Comparison of ENCODE assay signal across 7 mouse cellular contexts in the genomic region with DNA sequence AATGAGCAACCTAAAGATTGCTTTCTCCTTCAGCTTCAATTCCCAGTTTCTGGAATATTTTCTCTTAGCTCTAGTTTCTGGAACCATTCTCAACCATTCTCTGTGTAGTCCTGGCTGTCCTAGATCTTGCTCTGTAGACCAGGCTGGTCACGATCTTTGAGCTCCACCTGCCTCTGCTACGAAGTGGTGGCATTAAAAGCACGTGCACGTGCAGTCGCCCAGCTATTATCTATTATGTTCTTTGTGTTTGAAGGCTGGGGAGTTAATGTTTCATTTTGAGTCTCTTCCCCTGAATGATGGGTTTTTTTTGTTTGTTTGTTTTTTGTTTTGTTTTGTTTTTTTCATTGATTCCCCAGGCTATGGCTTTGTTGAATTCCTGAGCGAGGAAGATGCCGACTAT. TPM values are rescaled to one million over a fixed set of nuclear protein-coding genes. Genes with fewer than 3 reads are reported as not detected.
A peak's percentile ranks its signal among the peaks of the same experiment; 100 is the strongest.
DNase-seq lines count a peak whose midpoint lies in the region; ATAC-seq and TF ChIP-seq lines count a peak whose summit lies in the region.

No protein-coding gene starts in this region.

- 30% methylated on average over 7 of the region's 7 CpGs for WGBS in lung, postnatal 0 days
- WGBS in forebrain, embryonic 10.5 days: 43% methylated on average over 7 of the region's 7 CpGs
- WGBS in limb, embryonic 13.5 days: 30% methylated on average over 7 of the region's 7 CpGs
- WGBS in stomach, embryonic 15.5 days: 33% methylated on average over 7 of the region's 7 CpGs

- no peak for TF ChIP-seq EP300 in lung, postnatal 0 days (IDR thresholded peaks at IDR 0.05)

- peaks cover 19% of the 10 kb centered on the region; the same call in 1 of the 2 replicates for H3K4me1 ChIP-seq in lung, postnatal 0 days (ENCODE audit: insufficient read depth, low read depth, low read length)
- peaks cover 46% of the 10 kb centered on the region for H3K4me1 ChIP-seq in forebrain, embryonic 10.5 days
- H3K4me1 ChIP-seq in limb, embryonic 13.5 days: peaks cover 35% of the 10 kb centered on the region
- peaks cover 20% of the 10 kb centered on the region for H3K4me1 ChIP-seq in stomach, embryonic 15.5 days

- no peak overlapping the region for H3K27ac ChIP-seq in lung, postnatal 0 days (ENCODE audit: low read length)
- H3K27ac ChIP-seq in forebrain, embryonic 10.5 days: peak overlapping the region; percentile 95
- no peak overlapping the region; the same call in 1 of the 2 replicates for H3K27ac ChIP-seq in limb, embryonic 13.5 days
- H3K27ac ChIP-seq in stomach, embryonic 15.5 days: no peak overlapping the region

- no peak for DNase-seq in lung, postnatal 0 days (ENCODE audit: low spot score)
- DNase-seq in lung, adult 18-20 months: no peak
- no peak for DNase-seq in forebrain, embryonic 10.5 days (ENCODE audit: extremely low spot score, low spot score)
- DNase-seq in cerebellum, adult 18-20 months: no peak
- no peak for DNase-seq in gastrocnemius, postnatal 25 days

- no peak for ATAC-seq in lung, postnatal 0 days
- no peak for ATAC-seq in limb, embryonic 13.5 days (ENCODE audit: low FRiP score, low read depth)
- no peak for ATAC-seq in stomach, embryonic 15.5 days (ENCODE audit: insufficient read depth, low FRiP score, low read depth)

- H3K36me3 ChIP-seq in lung, postnatal 0 days (ENCODE audit: insufficient read depth, low read length): peaks cover 19% of the 10 kb centered on the region; the same call in 1 of the 2 replicates
- H3K36me3 ChIP-seq in forebrain, embryonic 10.5 days (replicated peaks): peaks cover 65% of the 10 kb centered on the region
- H3K36me3 ChIP-seq in limb, embryonic 13.5 days: peaks cover 63% of the 10 kb centered on the region
- peaks cover 13% of the 10 kb centered on the region for H3K36me3 ChIP-seq in stomach, embryonic 15.5 days

- peak overlapping the region; percentile 81 for H3K4me3 ChIP-seq in lung, postnatal 0 days (ENCODE audit: low read depth, low read length)
- H3K4me3 ChIP-seq in forebrain, embryonic 10.5 days: peak overlapping the region; percentile 82
- peak overlapping the region; percentile 88 for H3K4me3 ChIP-seq in limb, embryonic 13.5 days
- peak overlapping the region; percentile 95 for H3K4me3 ChIP-seq in stomach, embryonic 15.5 days (replicated peaks)

- no peaks in the 10 kb centered on the region for H3K27me3 ChIP-seq in lung, postnatal 0 days (replicated peaks; ENCODE audit: insufficient read depth, low read length)
- H3K27me3 ChIP-seq in forebrain, embryonic 10.5 days (ENCODE audit: poor library complexity, severe bottlenecking): no peaks in the 10 kb centered on the region
- H3K27me3 ChIP-seq in limb, embryonic 13.5 days: no peaks in the 10 kb centered on the region
- no peaks in the 10 kb centered on the region for H3K27me3 ChIP-seq in stomach, embryonic 15.5 days (replicated peaks)

- H3K9me3 ChIP-seq in lung, postnatal 0 days (ENCODE audit: low read length): no peaks in the 10 kb centered on the region
- no peaks in the 10 kb centered on the region for H3K9me3 ChIP-seq in forebrain, embryonic 10.5 days
- no peaks in the 10 kb centered on the region for H3K9me3 ChIP-seq in limb, embryonic 13.5 days
- H3K9me3 ChIP-seq in stomach, embryonic 15.5 days: no peaks in the 10 kb centered on the region

- H3K9ac ChIP-seq in lung, postnatal 0 days (replicated peaks; ENCODE audit: low read depth): peak overlapping the region; percentile 67
- peak overlapping the region; percentile 89 for H3K9ac ChIP-seq in limb, embryonic 13.5 days
- H3K9ac ChIP-seq in stomach, embryonic 15.5 days: peak overlapping the region; percentile 88

- no peak for TF ChIP-seq CTCF in lung, postnatal 0 days (IDR thresholded peaks at IDR 0.05)

- peak overlapping the region; percentile 87 for H3K4me2 ChIP-seq in lung, postnatal 0 days (replicated peaks; ENCODE audit: low read depth, low read length)
- H3K4me2 ChIP-seq in limb, embryonic 13.5 days (replicated peaks): peak overlapping the region; percentile 98
- H3K4me2 ChIP-seq in stomach, embryonic 15.5 days: peak overlapping the region; percentile 89

RNA-seq across cellular contexts. Expression of gene Sf3b4, which starts 1.1 kb away (rescaled TPM):
- 64.4 and 68.4 TPM in 2 replicates for polyA plus RNA-seq in lung, postnatal 0 days (2015; fragmentation: Nextera tagmentation; extraction: Ambion mirVana)
- polyA plus RNA-seq in forebrain, embryonic 10.5 days (2016; fragmentation: Nextera tagmentation; extraction: Ambion mirVana): 276 and 284 TPM in 2 replicates
- polyA plus RNA-seq in limb, embryonic 13.5 days (2015; fragmentation: Nextera tagmentation; extraction: Ambion mirVana): 179 and 186 TPM in 2 replicates
- polyA plus RNA-seq in stomach, embryonic 15.5 days (2015; fragmentation: Nextera tagmentation; extraction: Ambion mirVana): 135 and 139 TPM in 2 replicates
- total RNA-seq in gastrocnemius, postnatal 25 days (2021): 10 to 100 TPM in 1 of 2 experiments, 1 to 10 TPM in 1; 8.8 to 10.3 TPM

RNA-seq across cellular contexts. Expression of gene Sv2a, which starts 7.8 kb away (rescaled TPM):
- polyA plus RNA-seq in lung, postnatal 0 days (2015; fragmentation: Nextera tagmentation; extraction: Ambion mirVana): 1.9 and 2.2 TPM in 2 replicates
- polyA plus RNA-seq in forebrain, embryonic 10.5 days (2016; fragmentation: Nextera tagmentation; extraction: Ambion mirVana): 2.1 and 3.5 TPM in 2 replicates
- 4.6 and 7.8 TPM in 2 replicates for polyA plus RNA-seq in limb, embryonic 13.5 days (2015; fragmentation: Nextera tagmentation; extraction: Ambion mirVana)
- polyA plus RNA-seq in stomach, embryonic 15.5 days (2015; fragmentation: Nextera tagmentation; extraction: Ambion mirVana): 5.7 and 6.4 TPM in 2 replicates
- 1 to 10 TPM in 1 of 2 experiments, under 1 TPM in 1; 0.92 to 1.3 TPM for total RNA-seq in gastrocnemius, postnatal 25 days (2021)

RNA-seq across cellular contexts. Expression of gene Mtmr11, which starts 11.4 kb away (rescaled TPM):
- polyA plus RNA-seq in lung, postnatal 0 days (2015; fragmentation: Nextera tagmentation; extraction: Ambion mirVana): 7.5 and 11.3 TPM in 2 replicates
- 9.3 TPM in 2 replicates for polyA plus RNA-seq in forebrain, embryonic 10.5 days (2016; fragmentation: Nextera tagmentation; extraction: Ambion mirVana)
- polyA plus RNA-seq in limb, embryonic 13.5 days (2015; fragmentation: Nextera tagmentation; extraction: Ambion mirVana): 34.9 and 39.6 TPM in 2 replicates
- polyA plus RNA-seq in stomach, embryonic 15.5 days (2015; fragmentation: Nextera tagmentation; extraction: Ambion mirVana): 13.7 and 15.0 TPM in 2 replicates
- 1 to 10 TPM; 2.5 to 4.1 TPM for total RNA-seq in gastrocnemius, postnatal 25 days (2021)

RNA-seq across cellular contexts. Expression of gene Bola1, which starts 46.3 kb away (rescaled TPM):
- 50.1 and 51.1 TPM in 2 replicates for polyA plus RNA-seq in lung, postnatal 0 days (2015; fragmentation: Nextera tagmentation; extraction: Ambion mirVana)
- 89.3 and 93.0 TPM in 2 replicates for polyA plus RNA-seq in forebrain, embryonic 10.5 days (2016; fragmentation: Nextera tagmentation; extraction: Ambion mirVana)
- 51.1 and 55.2 TPM in 2 replicates for polyA plus RNA-seq in limb, embryonic 13.5 days (2015; fragmentation: Nextera tagmentation; extraction: Ambion mirVana)
- polyA plus RNA-seq in stomach, embryonic 15.5 days (2015; fragmentation: Nextera tagmentation; extraction: Ambion mirVana): 54.8 and 55.0 TPM in 2 replicates
- 10 to 100 TPM; 22.4 to 28.2 TPM for total RNA-seq in gastrocnemius, postnatal 25 days (2021)

RNA-seq across cellular contexts. Expression of gene Hist2h2ab, which starts 46.5 kb away (rescaled TPM):
- polyA plus RNA-seq in lung, postnatal 0 days (2015; fragmentation: Nextera tagmentation; extraction: Ambion mirVana): 0.31 TPM in 1 of 2 replicates, not detected in the other
- polyA plus RNA-seq in forebrain, embryonic 10.5 days (2016; fragmentation: Nextera tagmentation; extraction: Ambion mirVana): not detected in 2 replicates
- polyA plus RNA-seq in limb, embryonic 13.5 days (2015; fragmentation: Nextera tagmentation; extraction: Ambion mirVana): 1.3 TPM in 1 of 2 replicates, not detected in the other
- polyA plus RNA-seq in stomach, embryonic 15.5 days (2015; fragmentation: Nextera tagmentation; extraction: Ambion mirVana): 0.81 TPM in 1 of 2 replicates, not detected in the other
- 1 to 10 TPM; 1.7 TPM for total RNA-seq in gastrocnemius, postnatal 25 days (2021)
